Mouse (Mus musculus): ENCODE data around the gene 6030408B16Rik. TPM values are rescaled to one million over a fixed set of nuclear protein-coding genes. Genes with fewer than 3 reads are reported as not detected.
A peak's percentile ranks its signal among the peaks of the same experiment; 100 is the strongest.

6030408B16Rik gene
- polyA plus RNA-seq, 1 experiment, result 0.13 TPM

DNA sequence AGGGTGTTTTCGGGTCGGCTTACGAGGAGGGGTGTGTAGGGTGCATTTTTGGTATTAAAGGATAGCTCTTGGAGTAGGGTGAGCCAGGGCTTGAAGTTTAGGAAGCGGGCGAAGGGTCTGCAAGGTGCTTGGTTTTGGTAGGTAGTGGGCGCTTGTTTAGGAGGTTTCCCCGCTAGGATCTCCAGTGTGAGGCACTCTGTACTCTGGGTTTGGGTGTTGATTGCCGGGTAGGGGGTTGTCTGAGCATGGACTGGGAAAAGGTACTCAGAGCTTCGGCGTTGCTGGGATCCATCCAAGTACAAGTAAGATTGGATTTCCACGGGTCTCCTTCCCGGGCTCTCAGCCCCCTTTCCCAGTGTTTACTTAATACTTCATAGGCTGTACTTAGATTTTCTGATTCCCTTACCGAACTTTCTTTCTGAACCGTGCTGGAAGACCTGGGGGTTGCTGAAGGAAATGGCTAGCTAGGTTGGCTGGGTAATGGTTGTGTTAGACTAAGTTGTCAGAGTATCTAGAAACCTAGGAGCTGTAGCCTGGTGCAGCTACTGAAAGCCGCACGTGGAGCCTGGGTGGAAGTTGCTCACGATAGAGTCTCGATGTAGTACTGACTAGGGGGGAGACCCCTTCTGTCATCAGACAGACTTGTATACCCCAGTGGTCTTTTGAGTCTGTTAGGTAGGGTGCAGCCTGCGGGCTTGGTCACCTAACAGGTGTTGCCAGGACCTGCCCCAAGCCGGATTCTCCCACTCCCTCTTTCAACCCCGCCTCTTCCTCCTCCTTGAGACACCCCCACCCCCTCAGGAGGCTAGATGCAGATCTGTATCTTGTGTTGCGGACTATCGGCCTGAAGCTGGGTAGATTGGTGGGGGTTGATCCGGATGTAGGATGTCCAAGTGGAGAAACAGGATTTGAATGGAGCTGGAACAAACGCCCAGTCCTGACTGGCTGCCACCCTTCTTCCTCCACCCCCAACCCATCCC lies 25.7 kb upstream of the 6030408B16Rik start:
- no peaks in the 10 kb centered on the region for H3K36me3 ChIP-seq (ENCODE audit: control insufficient read depth, insufficient read depth, low read length)
- peak overlapping the region; percentile 49 for H3K4me3 ChIP-seq (ENCODE audit: insufficient read depth, low read depth, low read length)
- 3% methylated on average over 25 of the region's 25 CpGs for WGBS
- TF ChIP-seq POLR2A (IDR thresholded peaks at IDR 0.05; ENCODE audit: low read depth, low read length), result no peak
- no peak for TF ChIP-seq CTCF (conservative IDR thresholded peaks at IDR 0.05; ENCODE audit: insufficient read depth, insufficient read length, low read depth, low read length)
- peaks cover 4% of the 10 kb centered on the region; the same call in 1 of the 2 replicates for H3K4me1 ChIP-seq (ENCODE audit: control insufficient read depth, insufficient read depth, low read length)
- peak overlapping the region; percentile 10 for H3K27ac ChIP-seq (ENCODE audit: insufficient read depth, low read depth, low read length)
- DNase-seq, result peak; percentile 63
- no peaks in the 10 kb centered on the region for H3K27me3 ChIP-seq (replicated peaks; ENCODE audit: control insufficient read depth, insufficient read depth, low read length)

DNA sequence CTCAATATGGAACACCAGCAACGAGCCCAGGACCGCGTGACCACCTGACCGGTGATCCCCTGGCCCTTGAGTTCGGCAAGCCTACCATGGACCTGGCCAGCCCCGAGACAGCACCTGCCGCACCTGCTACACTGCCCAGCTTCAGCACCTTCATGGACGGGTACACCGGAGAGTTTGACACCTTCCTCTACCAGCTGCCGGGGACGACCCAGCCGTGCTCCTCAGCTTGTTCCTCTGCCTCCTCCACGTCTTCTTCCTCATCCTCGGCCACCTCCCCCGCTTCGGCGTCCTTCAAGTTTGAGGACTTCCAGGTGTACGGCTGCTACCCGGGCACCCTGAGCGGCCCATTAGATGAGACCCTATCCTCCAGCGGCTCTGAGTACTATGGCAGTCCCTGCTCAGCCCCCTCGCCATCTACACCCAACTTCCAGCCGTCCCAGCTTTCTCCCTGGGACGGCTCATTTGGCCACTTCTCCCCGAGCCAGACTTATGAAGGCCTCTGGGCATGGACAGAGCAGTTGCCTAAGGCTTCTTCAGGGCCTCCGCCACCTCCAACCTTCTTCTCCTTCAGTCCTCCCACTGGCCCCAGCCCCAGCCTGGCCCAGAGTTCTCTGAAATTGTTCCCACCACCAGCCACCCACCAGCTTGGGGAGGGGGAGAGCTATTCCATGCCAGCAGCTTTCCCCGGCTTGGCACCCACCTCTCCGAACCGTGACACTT lies 22.8 kb upstream of the 6030408B16Rik start:
- peaks cover 4% of the 10 kb centered on the region; the same call in 1 of the 2 replicates for H3K4me1 ChIP-seq (ENCODE audit: control insufficient read depth, insufficient read depth, low read length)
- 82% methylated on average over 29 of the region's 29 CpGs for WGBS
- no peaks in the 10 kb centered on the region for H3K27me3 ChIP-seq (replicated peaks; ENCODE audit: control insufficient read depth, insufficient read depth, low read length)
- TF ChIP-seq CTCF (conservative IDR thresholded peaks at IDR 0.05; ENCODE audit: insufficient read depth, insufficient read length, low read depth, low read length), result no peak
- no peak for TF ChIP-seq POLR2A (IDR thresholded peaks at IDR 0.05; ENCODE audit: low read depth, low read length)
- no peak overlapping the region for H3K4me3 ChIP-seq (ENCODE audit: insufficient read depth, low read depth, low read length)
- DNase-seq, result no peak
- no peaks in the 10 kb centered on the region for H3K36me3 ChIP-seq (ENCODE audit: control insufficient read depth, insufficient read depth, low read length)
- no peak overlapping the region for H3K27ac ChIP-seq (ENCODE audit: insufficient read depth, low read depth, low read length)

DNA sequence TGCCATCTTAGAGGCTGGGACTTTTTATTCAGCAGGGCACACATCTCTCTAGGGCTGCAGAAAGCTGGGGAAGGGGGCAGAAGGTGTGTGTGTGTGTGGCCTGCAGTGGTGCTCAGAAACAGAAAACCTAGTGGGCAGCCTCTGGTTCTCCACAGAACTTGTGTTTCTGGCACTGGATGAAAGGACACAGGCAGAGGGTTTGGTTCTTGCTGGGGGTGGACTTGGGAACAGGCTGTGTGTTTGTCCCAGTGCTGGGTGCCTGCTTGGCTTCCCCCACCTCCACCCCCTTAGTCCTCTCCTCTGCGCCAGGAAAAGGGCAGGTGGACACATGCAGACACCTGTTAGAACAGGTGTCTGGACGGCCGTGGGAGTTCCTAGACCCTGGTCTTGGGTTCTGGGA lies 21.9 kb upstream of the 6030408B16Rik start:
- Histone ChIP-seq H3K4me3 (ENCODE audit: insufficient read depth, low read depth, low read length) (no peak overlapping the region), H3K36me3 (ENCODE audit: control insufficient read depth, insufficient read depth, low read length) (no peaks in the 10 kb centered on the region), H3K27ac (ENCODE audit: insufficient read depth, low read depth, low read length) (no peak overlapping the region), H3K27me3 (replicated peaks; ENCODE audit: control insufficient read depth, insufficient read depth, low read length) (no peaks in the 10 kb centered on the region), H3K4me1 (ENCODE audit: control insufficient read depth, insufficient read depth, low read length) (peaks cover under 1% of the 10 kb centered on the region; the same call in 1 of the 2 replicates)
- 78% methylated on average over 3 of the region's 3 CpGs for WGBS
- no peak for DNase-seq
- TF ChIP-seq POLR2A (IDR thresholded peaks at IDR 0.05; ENCODE audit: low read depth, low read length) (no peak), CTCF (conservative IDR thresholded peaks at IDR 0.05; ENCODE audit: insufficient read depth, insufficient read length, low read depth, low read length) (no peak)

DNA sequence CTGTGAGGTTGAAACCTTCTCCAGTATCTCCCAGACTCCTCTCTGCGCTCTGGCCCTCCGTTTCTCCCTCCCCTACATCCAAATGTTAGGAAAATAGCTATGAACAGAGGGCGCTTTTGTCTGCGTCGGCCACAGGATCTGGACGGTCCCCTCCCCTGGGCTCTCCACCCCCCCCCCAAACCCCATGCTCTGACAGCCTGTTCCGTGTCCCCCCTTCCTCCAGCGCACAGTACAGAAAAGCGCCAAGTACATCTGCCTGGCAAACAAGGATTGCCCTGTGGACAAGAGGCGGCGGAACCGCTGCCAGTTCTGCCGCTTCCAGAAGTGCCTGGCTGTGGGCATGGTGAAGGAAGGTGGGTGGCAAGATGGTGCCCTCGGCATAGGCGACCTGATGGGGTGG lies 21.5 kb upstream of the 6030408B16Rik start:
- no peak overlapping the region for H3K4me3 ChIP-seq (ENCODE audit: insufficient read depth, low read depth, low read length)
- no peaks in the 10 kb centered on the region for H3K36me3 ChIP-seq (ENCODE audit: control insufficient read depth, insufficient read depth, low read length)
- 91% methylated on average over 15 of the region's 15 CpGs for WGBS
- H3K4me1 ChIP-seq (ENCODE audit: control insufficient read depth, insufficient read depth, low read length), result no peaks in the 10 kb centered on the region
- no peak overlapping the region for H3K27ac ChIP-seq (ENCODE audit: insufficient read depth, low read depth, low read length)
- no peak for DNase-seq
- no peak for TF ChIP-seq CTCF (conservative IDR thresholded peaks at IDR 0.05; ENCODE audit: insufficient read depth, insufficient read length, low read depth, low read length)
- TF ChIP-seq POLR2A (IDR thresholded peaks at IDR 0.05; ENCODE audit: low read depth, low read length), result no peak
- no peaks in the 10 kb centered on the region for H3K27me3 ChIP-seq (replicated peaks; ENCODE audit: control insufficient read depth, insufficient read depth, low read length)

DNA sequence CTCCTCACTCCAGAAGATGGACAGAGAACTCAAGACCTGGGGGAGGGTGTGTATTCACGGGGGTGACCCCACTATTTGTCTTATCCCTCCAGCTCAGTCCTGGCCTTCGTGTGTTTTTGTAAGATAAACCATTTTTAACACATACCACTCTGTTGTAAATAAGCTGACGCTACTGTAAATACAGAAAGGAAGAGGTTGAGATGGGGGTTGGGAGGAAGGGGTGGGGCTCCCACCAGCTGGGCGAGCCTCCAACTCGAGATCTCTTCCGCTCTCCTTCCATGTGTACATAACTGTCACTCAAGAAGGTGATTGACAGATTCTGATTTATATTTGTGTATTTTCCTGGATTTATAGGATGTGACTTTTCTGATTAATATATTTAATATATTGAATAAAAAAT lies 18.6 kb upstream of the 6030408B16Rik start:
- DNase-seq, result no peak
- Histone ChIP-seq H3K4me3 (ENCODE audit: insufficient read depth, low read depth, low read length) (no peak overlapping the region), H3K4me1 (ENCODE audit: control insufficient read depth, insufficient read depth, low read length) (no peaks in the 10 kb centered on the region), H3K27me3 (replicated peaks; ENCODE audit: control insufficient read depth, insufficient read depth, low read length) (no peaks in the 10 kb centered on the region), H3K36me3 (ENCODE audit: control insufficient read depth, insufficient read depth, low read length) (no peaks in the 10 kb centered on the region), H3K27ac (ENCODE audit: insufficient read depth, low read depth, low read length) (no peak overlapping the region)
- WGBS, result 63% methylated on average over 6 of the region's 6 CpGs
- TF ChIP-seq CTCF (conservative IDR thresholded peaks at IDR 0.05; ENCODE audit: insufficient read depth, insufficient read length, low read depth, low read length) (no peak), POLR2A (IDR thresholded peaks at IDR 0.05; ENCODE audit: low read depth, low read length) (no peak)

DNA sequence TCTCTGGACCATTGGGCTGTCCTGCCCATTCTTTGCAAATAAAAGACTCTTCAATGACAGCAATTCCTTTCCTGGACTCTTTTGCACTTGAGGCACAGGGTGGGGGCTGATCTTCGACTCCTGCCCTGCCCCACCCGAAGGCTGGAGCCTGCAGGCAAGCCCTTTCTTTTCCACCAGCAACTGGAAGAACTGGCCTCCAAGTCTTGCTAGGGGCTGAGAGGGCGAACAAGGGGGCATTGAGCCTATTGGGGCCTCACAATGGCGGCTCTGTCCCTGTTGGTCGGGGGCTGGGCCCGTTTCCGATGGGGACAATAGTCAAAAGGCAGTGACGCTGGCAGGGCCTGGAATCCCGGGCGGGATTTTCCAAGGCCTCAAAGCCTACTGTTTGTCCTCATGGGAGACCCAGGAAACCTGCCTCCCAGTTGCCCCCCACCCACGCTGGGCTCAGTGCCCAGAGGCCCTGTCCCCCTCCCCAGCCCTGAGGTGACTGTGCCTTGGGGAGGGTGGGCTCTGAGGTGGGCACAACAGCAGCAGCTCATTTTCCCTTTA lies 15.6 kb upstream of the 6030408B16Rik start:
- H3K4me3 ChIP-seq (ENCODE audit: insufficient read depth, low read depth, low read length), result no peak overlapping the region
- no peak for DNase-seq
- no peak overlapping the region for H3K27ac ChIP-seq (ENCODE audit: insufficient read depth, low read depth, low read length)
- 81% methylated on average over 11 of the region's 11 CpGs for WGBS
- H3K27me3 ChIP-seq (replicated peaks; ENCODE audit: control insufficient read depth, insufficient read depth, low read length), result no peaks in the 10 kb centered on the region
- TF ChIP-seq CTCF (conservative IDR thresholded peaks at IDR 0.05; ENCODE audit: insufficient read depth, insufficient read length, low read depth, low read length), result no peak
- no peak for TF ChIP-seq POLR2A (IDR thresholded peaks at IDR 0.05; ENCODE audit: low read depth, low read length)
- H3K36me3 ChIP-seq (ENCODE audit: control insufficient read depth, insufficient read depth, low read length), result no peaks in the 10 kb centered on the region
- H3K4me1 ChIP-seq (ENCODE audit: control insufficient read depth, insufficient read depth, low read length), result no peaks in the 10 kb centered on the region

Data from kidney, adult 2 months (tissue).